Mouse (Mus musculus) G1E (cell line): ENCODE results near the gene Rgl1.

Source experiments
- CTCF ChIP-seq: IDR thresholded peaks from 2 replicates; pipeline ENCODE4 v1.5.1; 2012; ENCODE audit warnings: low read depth, low read length, inconsistent platforms, mixed read lengths
- POLR2AphosphoS5 ChIP-seq: IDR thresholded peaks from 2 replicates; pipeline ENCODE4 v1.6.1; 2012; ENCODE audit warnings: low read depth, low read length, inconsistent platforms; ENCODE audit not compliant: insufficient replicate concordance
- TAL1 ChIP-seq: conservative IDR thresholded peaks from 2 replicates; pipeline ENCODE4 v1.6.1; 2012; ENCODE audit warnings: low read depth, low read length, inconsistent platforms, mixed read lengths

DNA sequence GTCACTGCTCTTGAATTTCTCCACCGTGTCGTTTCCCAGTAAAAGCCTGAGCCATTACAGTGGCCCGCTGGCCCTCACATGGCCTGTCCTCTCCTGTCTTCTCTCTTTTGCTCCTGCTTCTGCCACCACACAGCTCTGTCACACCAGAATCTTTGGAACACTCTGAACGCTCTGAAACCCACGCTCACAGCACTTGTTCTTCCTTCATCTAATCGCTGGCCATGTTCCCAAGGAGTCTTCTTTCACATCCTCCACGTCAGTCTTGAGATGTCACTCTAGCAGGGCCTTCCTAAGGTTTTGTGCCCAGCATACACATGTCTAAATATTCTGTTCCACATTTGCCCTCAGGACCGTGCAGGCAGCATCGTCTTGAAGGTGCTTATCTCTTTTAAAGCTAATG lies 4.9 kb upstream of the Rgl1 start:
- TF ChIP-seq CTCF (no peak), TAL1 (no peak), POLR2AphosphoS5 (no peak)
